Mouse (Mus musculus): Measurements from ENCODE around the gene Acsl5. TPM values are rescaled to one million over a fixed set of nuclear protein-coding genes. Genes with fewer than 3 reads are reported as not detected.

The Acsl5 gene
- polyA plus RNA-seq, 1 experiment, result 53.2 TPM

DNA sequence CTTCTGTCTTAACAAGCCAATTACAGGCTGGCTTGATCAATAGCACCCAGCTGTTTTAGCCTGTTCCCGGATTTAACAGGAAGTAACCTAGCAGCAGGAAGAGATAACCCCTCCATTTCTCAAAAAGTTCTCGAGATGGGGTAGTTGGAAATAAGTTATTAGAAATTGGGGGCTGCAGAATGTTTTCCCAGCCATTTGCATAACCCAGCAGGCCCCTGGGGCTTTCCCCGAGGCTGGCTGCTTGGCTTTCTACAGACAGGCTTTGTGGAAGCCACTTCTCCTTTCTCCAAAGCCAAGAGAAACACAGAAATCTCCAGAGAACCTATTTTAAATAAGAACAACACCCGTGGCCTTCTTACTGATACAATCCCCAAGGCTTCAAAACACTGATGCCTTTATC lies 41.4 kb downstream of the Acsl5 start:
- H3K4me3 ChIP-seq (replicated peaks; ENCODE audit: extremely low read depth, low read depth, low read length), result no peak overlapping the region
- TF ChIP-seq POLR2A (IDR thresholded peaks at IDR 0.05; ENCODE audit: borderline replicate concordance, extremely low read depth, low read depth, low read length), result no peak
- no peak for TF ChIP-seq CTCF (IDR thresholded peaks at IDR 0.05; ENCODE audit: insufficient read depth, low read length)
- DNase-seq, result no peak
- no peaks in the 10 kb centered on the region for H3K4me1 ChIP-seq (ENCODE audit: control insufficient read depth, insufficient read depth, low read length)
- WGBS, result 37% methylated on average over 4 of the region's 4 CpGs

GRCm38 (mm10) chr19:55295075-55295474 lies 43.3 kb downstream of the Acsl5 start:
- Histone ChIP-seq H3K4me3 (replicated peaks; ENCODE audit: extremely low read depth, low read depth, low read length) (no peak overlapping the region), H3K4me1 (ENCODE audit: control insufficient read depth, insufficient read depth, low read length) (no peaks in the 10 kb centered on the region)
- 77% methylated on average over 9 of the region's 9 CpGs for WGBS
- DNase-seq, result no peak
- TF ChIP-seq CTCF (IDR thresholded peaks at IDR 0.05; ENCODE audit: insufficient read depth, low read length) (no peak), POLR2A (IDR thresholded peaks at IDR 0.05; ENCODE audit: borderline replicate concordance, extremely low read depth, low read depth, low read length) (no peak)

DNA sequence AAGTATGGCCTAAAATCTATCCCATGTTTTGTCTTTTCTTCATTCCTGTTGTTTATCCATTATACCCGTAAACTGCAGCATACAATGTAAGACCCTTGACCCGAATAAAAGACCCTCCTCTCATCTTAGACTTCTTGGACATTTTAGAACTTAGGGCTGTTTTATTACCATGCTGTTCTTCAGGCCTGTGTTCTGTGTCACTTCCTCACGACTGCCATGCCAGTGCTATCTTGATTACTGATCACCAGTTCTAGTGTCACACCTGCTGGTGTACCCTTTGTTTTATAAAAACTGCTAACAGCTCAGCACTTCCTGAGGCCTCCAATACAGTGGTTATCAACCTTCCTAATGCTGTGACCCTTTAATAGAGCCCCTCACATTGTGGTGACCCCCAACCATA lies 43.8 kb downstream of the Acsl5 start:
- 77% methylated on average over 3 of the region's 3 CpGs for WGBS
- no peak for DNase-seq
- Histone ChIP-seq H3K4me1 (ENCODE audit: control insufficient read depth, insufficient read depth, low read length) (no peaks in the 10 kb centered on the region), H3K4me3 (replicated peaks; ENCODE audit: extremely low read depth, low read depth, low read length) (no peak overlapping the region)
- TF ChIP-seq CTCF (IDR thresholded peaks at IDR 0.05; ENCODE audit: insufficient read depth, low read length), result no peak
- no peak for TF ChIP-seq POLR2A (IDR thresholded peaks at IDR 0.05; ENCODE audit: borderline replicate concordance, extremely low read depth, low read depth, low read length)

DNA sequence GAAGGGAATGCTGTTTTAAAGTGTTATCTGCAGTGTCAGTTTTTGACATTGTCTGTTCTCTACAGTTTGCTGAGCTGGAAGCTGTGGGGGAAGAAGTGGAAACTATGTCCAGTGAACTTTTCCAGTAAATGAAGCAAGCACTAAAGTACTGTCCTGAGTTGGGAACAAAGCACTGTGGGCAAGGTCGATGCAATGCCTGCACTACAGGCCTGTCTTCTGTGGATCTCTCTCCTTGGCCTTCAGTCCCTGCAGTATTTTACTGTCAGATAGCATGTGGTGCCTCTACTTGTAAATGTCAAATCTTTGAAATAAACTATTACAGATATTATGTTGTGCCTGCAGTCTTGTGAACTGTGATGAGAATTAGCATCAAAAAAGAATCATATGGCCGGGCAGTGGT lies 44.6 kb downstream of the Acsl5 start:
- WGBS, result 100% methylated on average over 2 of the region's 2 CpGs
- no peak for TF ChIP-seq CTCF (IDR thresholded peaks at IDR 0.05; ENCODE audit: insufficient read depth, low read length)
- no peak for TF ChIP-seq POLR2A (IDR thresholded peaks at IDR 0.05; ENCODE audit: borderline replicate concordance, extremely low read depth, low read depth, low read length)
- no peaks in the 10 kb centered on the region for H3K4me1 ChIP-seq (ENCODE audit: control insufficient read depth, insufficient read depth, low read length)
- DNase-seq, result no peak
- no peak overlapping the region for H3K4me3 ChIP-seq (replicated peaks; ENCODE audit: extremely low read depth, low read depth, low read length)

- 93% methylated on average over 2 of the region's 2 CpGs for WGBS
- H3K4me1 ChIP-seq (ENCODE audit: control insufficient read depth, insufficient read depth, low read length), result no peaks in the 10 kb centered on the region
- no peak for DNase-seq
- no peak overlapping the region for H3K4me3 ChIP-seq (replicated peaks; ENCODE audit: extremely low read depth, low read depth, low read length)
- TF ChIP-seq POLR2A (IDR thresholded peaks at IDR 0.05; ENCODE audit: borderline replicate concordance, extremely low read depth, low read depth, low read length) (no peak), CTCF (IDR thresholded peaks at IDR 0.05; ENCODE audit: insufficient read depth, low read length) (no peak)
Measured at GRCm38 (mm10) chr19:55297489-55297888, 45.8 kb downstream of the Acsl5 start.

- no peak overlapping the region for H3K4me3 ChIP-seq (replicated peaks; ENCODE audit: extremely low read depth, low read depth, low read length)
- 53% methylated on average over 5 of the region's 5 CpGs for WGBS
- DNase-seq, result no peak
- no peaks in the 10 kb centered on the region for H3K4me1 ChIP-seq (ENCODE audit: control insufficient read depth, insufficient read depth, low read length)
- no peak for TF ChIP-seq CTCF (IDR thresholded peaks at IDR 0.05; ENCODE audit: insufficient read depth, low read length)
- no peak for TF ChIP-seq POLR2A (IDR thresholded peaks at IDR 0.05; ENCODE audit: borderline replicate concordance, extremely low read depth, low read depth, low read length)
Measured at GRCm38 (mm10) chr19:55297961-55298360, 46.2 kb downstream of the Acsl5 start.

GRCm38 (mm10) chr19:55299378-55299777 lies 47.6 kb downstream of the Acsl5 start:
- no peak for DNase-seq
- WGBS, result 91% methylated on average over 1 of the region's 1 CpGs
- H3K4me3 ChIP-seq (replicated peaks; ENCODE audit: extremely low read depth, low read depth, low read length), result no peak overlapping the region
- TF ChIP-seq CTCF (IDR thresholded peaks at IDR 0.05; ENCODE audit: insufficient read depth, low read length) (no peak), POLR2A (IDR thresholded peaks at IDR 0.05; ENCODE audit: borderline replicate concordance, extremely low read depth, low read depth, low read length) (no peak)
- no peaks in the 10 kb centered on the region for H3K4me1 ChIP-seq (ENCODE audit: control insufficient read depth, insufficient read depth, low read length)

DNA sequence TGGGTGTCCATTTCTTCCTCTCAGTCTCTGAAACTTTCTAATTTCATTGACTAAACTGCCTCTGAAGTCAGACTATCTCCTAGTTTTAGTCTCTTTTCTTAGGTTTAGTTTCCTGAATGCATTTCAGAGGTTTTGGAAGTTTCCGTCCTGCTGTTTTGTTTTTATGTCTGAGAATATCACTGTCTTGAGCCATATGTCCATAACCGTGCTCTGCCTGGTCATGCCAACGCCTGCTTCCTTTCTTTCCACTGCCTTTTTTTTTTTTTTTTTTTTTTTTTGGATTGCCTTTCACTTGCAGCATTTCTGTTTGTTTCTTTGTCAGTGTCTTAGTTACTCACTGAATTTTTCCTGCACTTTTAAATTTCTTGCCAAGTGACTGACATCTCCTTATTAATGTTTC lies 48.8 kb downstream of the Acsl5 start:
- no peaks in the 10 kb centered on the region for H3K4me1 ChIP-seq (ENCODE audit: control insufficient read depth, insufficient read depth, low read length)
- TF ChIP-seq POLR2A (IDR thresholded peaks at IDR 0.05; ENCODE audit: borderline replicate concordance, extremely low read depth, low read depth, low read length) (no peak), CTCF (IDR thresholded peaks at IDR 0.05; ENCODE audit: insufficient read depth, low read length) (no peak)
- 75% methylated on average over 3 of the region's 3 CpGs for WGBS
- no peak overlapping the region for H3K4me3 ChIP-seq (replicated peaks; ENCODE audit: extremely low read depth, low read depth, low read length)
- DNase-seq, result no peak

GRCm38 (mm10) chr19:55305024-55305423 lies 53.3 kb downstream of the Acsl5 start:
- H3K4me3 ChIP-seq (replicated peaks; ENCODE audit: extremely low read depth, low read depth, low read length), result no peak overlapping the region
- H3K4me1 ChIP-seq (ENCODE audit: control insufficient read depth, insufficient read depth, low read length), result no peaks in the 10 kb centered on the region
- no peak for DNase-seq
- no peak for TF ChIP-seq CTCF (IDR thresholded peaks at IDR 0.05; ENCODE audit: insufficient read depth, low read length)

- Histone ChIP-seq H3K4me3 (replicated peaks; ENCODE audit: extremely low read depth, low read depth, low read length) (no peak overlapping the region), H3K4me1 (ENCODE audit: control insufficient read depth, insufficient read depth, low read length) (peaks cover 3% of the 10 kb centered on the region; the same call in 1 of the 2 replicates)
- WGBS, result 81% methylated on average over 8 of the region's 8 CpGs
- no peak for DNase-seq
- TF ChIP-seq CTCF (IDR thresholded peaks at IDR 0.05; ENCODE audit: insufficient read depth, low read length) (no peak), POLR2A (IDR thresholded peaks at IDR 0.05; ENCODE audit: borderline replicate concordance, extremely low read depth, low read depth, low read length) (no peak)
Measured at GRCm38 (mm10) chr19:55311874-55312273, 60.1 kb downstream of the Acsl5 start.

DNA sequence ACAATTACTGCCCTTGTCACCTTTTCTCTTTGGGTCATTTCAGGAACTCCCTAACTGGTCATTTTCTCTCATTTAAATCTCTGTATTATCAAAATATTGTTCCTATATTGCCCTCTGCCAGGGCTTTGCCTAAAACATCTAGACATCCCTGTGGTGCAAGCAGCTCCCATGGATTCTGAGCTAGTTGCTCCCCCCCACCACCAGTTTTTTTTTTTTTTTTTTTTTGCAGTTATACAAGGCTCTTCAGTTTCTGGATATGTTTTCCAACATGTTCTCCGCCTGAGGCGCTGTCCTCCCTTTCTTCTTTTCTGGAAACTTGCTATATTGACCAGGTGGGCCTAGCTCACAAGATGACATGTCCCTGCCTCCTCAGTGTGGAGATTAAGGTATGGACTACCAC lies 61.9 kb downstream of the Acsl5 start:
- no peak for DNase-seq
- TF ChIP-seq CTCF (IDR thresholded peaks at IDR 0.05; ENCODE audit: insufficient read depth, low read length), result no peak
- Histone ChIP-seq H3K4me3 (replicated peaks; ENCODE audit: extremely low read depth, low read depth, low read length) (no peak overlapping the region), H3K4me1 (ENCODE audit: control insufficient read depth, insufficient read depth, low read length) (peaks cover 3% of the 10 kb centered on the region; the same call in 1 of the 2 replicates)
- 71% methylated on average over 2 of the region's 2 CpGs for WGBS
